Mouse (Mus musculus): ENCODE measurements at regions not wholly inside any gene's neighbourhood (a gene's known extent, or its start where the extent isn't known, plus 50 kb on each side); places are given as distances from the start of the nearest gene placed in this dataset.

DNA sequence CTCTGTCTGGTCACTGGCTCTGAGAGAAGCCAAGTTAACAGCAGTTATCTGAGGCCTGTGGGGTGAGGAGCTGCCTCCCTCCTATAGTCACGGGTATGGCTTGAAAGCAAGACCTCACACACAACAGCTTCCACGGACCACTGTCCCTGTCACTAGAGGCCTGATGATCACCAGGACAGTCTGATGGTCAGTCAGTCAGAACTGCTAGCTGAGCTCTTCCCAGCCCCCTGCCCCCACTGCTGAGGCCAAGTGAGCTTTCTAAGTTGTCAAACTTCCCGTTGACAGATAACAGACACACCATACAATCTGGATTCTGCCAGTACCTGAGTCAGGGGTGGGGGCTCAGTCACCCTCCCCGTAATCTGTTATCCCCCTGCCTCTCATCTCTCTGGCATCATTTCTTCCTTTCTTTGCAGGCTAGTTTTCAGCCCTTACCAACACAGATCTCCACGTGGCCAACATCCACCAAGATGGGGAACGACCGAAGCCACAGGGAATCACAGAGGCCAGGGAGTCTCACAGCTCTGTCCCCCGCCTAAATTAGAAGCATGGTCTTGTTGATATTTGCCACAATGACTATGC lies 96.4 kb upstream of the Klf13 start:
- no peak for DNase-seq (ENCODE audit: extremely low read depth, low read depth, low spot score)
- Histone ChIP-seq H3K27me3 (ENCODE audit: control insufficient read depth, insufficient read depth, low read length) (no peaks in the 10 kb centered on the region), H3K27ac (replicated peaks; ENCODE audit: insufficient read depth, low read depth, low read length) (no peak overlapping the region), H3K4me1 (ENCODE audit: control insufficient read depth, insufficient read depth, low read length) (no peaks in the 10 kb centered on the region), H3K36me3 (ENCODE audit: control insufficient read depth, insufficient read depth, low read length) (no peaks in the 10 kb centered on the region), H3K79me2 (ENCODE audit: control insufficient read depth, insufficient read depth, low read length) (no peaks in the 10 kb centered on the region), H3K4me3 (ENCODE audit: insufficient read depth, low read depth, low read length) (no peak overlapping the region), H3K9ac (ENCODE audit: low read depth, low read length) (no peak overlapping the region)
- no peak for TF ChIP-seq CTCF (IDR thresholded peaks at IDR 0.05; ENCODE audit: low read depth, low read length)
- TF ChIP-seq POLR2A (IDR thresholded peaks at IDR 0.05; ENCODE audit: extremely low read depth, insufficient read depth, low read length): no peak
- WGBS: 84% methylated on average over 8 of the region's 8 CpGs

DNA sequence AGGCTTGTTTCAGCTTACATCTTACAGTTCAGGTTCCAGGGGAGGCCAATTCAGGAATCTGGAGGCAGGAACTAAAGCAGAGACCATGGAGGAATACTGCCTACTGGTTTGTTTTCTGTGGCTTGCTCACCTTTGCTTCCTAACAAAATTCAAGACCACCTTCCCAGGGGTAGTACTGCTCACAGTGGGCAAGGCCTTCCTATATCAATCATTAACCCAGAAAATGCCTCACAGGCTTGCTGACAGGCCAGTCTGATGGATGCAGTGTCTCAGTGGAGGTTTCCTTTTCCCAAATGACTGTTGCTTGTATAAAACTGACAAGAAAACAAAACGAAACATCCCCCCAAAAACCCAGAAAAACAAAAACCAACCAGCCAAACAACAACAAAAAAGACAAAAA lies 95.8 kb upstream of the Klf13 start:
- H3K27ac ChIP-seq (replicated peaks; ENCODE audit: insufficient read depth, low read depth, low read length): no peak overlapping the region
- no peaks in the 10 kb centered on the region for H3K27me3 ChIP-seq (ENCODE audit: control insufficient read depth, insufficient read depth, low read length)
- TF ChIP-seq POLR2A (IDR thresholded peaks at IDR 0.05; ENCODE audit: extremely low read depth, insufficient read depth, low read length) (no peak), CTCF (IDR thresholded peaks at IDR 0.05; ENCODE audit: low read depth, low read length) (no peak)
- no peak overlapping the region for H3K4me3 ChIP-seq (ENCODE audit: insufficient read depth, low read depth, low read length)
- H3K79me2 ChIP-seq (ENCODE audit: control insufficient read depth, insufficient read depth, low read length): no peaks in the 10 kb centered on the region
- WGBS: 73% methylated on average over 1 of the region's 1 CpGs
- no peak overlapping the region for H3K9ac ChIP-seq (ENCODE audit: low read depth, low read length)
- H3K36me3 ChIP-seq (ENCODE audit: control insufficient read depth, insufficient read depth, low read length): no peaks in the 10 kb centered on the region
- H3K4me1 ChIP-seq (ENCODE audit: control insufficient read depth, insufficient read depth, low read length): no peaks in the 10 kb centered on the region
- DNase-seq (ENCODE audit: extremely low read depth, low read depth, low spot score): no peak

DNA sequence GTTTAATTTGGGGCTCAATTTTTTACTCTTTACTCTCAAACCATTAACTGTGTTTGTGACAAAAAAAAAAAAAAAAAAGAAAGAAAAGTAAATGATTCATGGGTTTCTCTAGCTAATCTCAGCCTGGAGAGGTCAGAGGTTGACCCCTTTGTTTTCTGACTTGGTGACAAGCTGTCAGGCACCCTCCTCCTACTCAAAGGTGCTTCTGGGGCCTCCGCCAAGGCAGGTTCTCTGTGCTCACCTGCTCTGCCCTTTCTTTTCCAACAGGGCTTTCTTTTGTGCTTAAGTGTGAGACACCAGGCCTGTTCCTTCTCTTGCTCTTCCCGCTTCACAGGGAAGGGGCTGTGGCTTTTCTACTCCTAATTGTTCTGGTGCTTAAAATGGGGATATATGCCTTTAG lies 94.7 kb upstream of the Klf13 start:
- no peak overlapping the region for H3K4me3 ChIP-seq (ENCODE audit: insufficient read depth, low read depth, low read length)
- no peak overlapping the region for H3K27ac ChIP-seq (replicated peaks; ENCODE audit: insufficient read depth, low read depth, low read length)
- no peaks in the 10 kb centered on the region for H3K27me3 ChIP-seq (ENCODE audit: control insufficient read depth, insufficient read depth, low read length)
- WGBS: 82% methylated on average over 2 of the region's 2 CpGs
- TF ChIP-seq POLR2A (IDR thresholded peaks at IDR 0.05; ENCODE audit: extremely low read depth, insufficient read depth, low read length) (no peak), CTCF (IDR thresholded peaks at IDR 0.05; ENCODE audit: low read depth, low read length) (no peak)
- no peak for DNase-seq (ENCODE audit: extremely low read depth, low read depth, low spot score)
- no peaks in the 10 kb centered on the region for H3K4me1 ChIP-seq (ENCODE audit: control insufficient read depth, insufficient read depth, low read length)
- H3K36me3 ChIP-seq (ENCODE audit: control insufficient read depth, insufficient read depth, low read length): no peaks in the 10 kb centered on the region
- H3K9ac ChIP-seq (ENCODE audit: low read depth, low read length): no peak overlapping the region
- no peaks in the 10 kb centered on the region for H3K79me2 ChIP-seq (ENCODE audit: control insufficient read depth, insufficient read depth, low read length)

DNA sequence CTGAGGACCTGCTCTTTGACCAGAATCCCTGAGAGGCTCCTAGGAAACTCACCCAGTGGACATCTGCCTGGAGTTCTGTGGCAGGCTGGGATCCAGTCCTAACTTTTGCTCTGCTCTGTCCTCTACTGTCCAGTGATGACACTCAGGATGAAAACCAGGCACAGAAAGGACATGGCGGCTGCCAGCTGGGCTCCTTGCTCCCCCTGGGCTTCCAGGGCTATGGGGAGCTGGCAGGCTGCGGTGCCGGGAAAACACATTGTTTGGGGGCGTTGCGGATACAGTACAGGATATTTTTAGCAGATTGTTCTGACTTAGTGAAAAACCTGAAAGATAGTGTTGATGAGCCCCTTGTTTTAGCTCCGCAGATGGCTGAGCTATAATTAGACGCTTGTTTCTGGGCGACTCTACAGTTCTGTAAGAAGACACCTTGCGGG lies 94.2 kb upstream of the Klf13 start:
- no peaks in the 10 kb centered on the region for H3K36me3 ChIP-seq (ENCODE audit: control insufficient read depth, insufficient read depth, low read length)
- no peaks in the 10 kb centered on the region for H3K79me2 ChIP-seq (ENCODE audit: control insufficient read depth, insufficient read depth, low read length)
- no peak for TF ChIP-seq CTCF (IDR thresholded peaks at IDR 0.05; ENCODE audit: low read depth, low read length)
- H3K4me1 ChIP-seq (ENCODE audit: control insufficient read depth, insufficient read depth, low read length): no peaks in the 10 kb centered on the region
- 40% methylated on average over 9 of the region's 9 CpGs for WGBS
- no peak overlapping the region for H3K27ac ChIP-seq (replicated peaks; ENCODE audit: insufficient read depth, low read depth, low read length)
- no peaks in the 10 kb centered on the region for H3K27me3 ChIP-seq (ENCODE audit: control insufficient read depth, insufficient read depth, low read length)
- no peak overlapping the region for H3K9ac ChIP-seq (ENCODE audit: low read depth, low read length)
- no peak for DNase-seq (ENCODE audit: extremely low read depth, low read depth, low spot score)
- no peak overlapping the region for H3K4me3 ChIP-seq (ENCODE audit: insufficient read depth, low read depth, low read length)

DNA sequence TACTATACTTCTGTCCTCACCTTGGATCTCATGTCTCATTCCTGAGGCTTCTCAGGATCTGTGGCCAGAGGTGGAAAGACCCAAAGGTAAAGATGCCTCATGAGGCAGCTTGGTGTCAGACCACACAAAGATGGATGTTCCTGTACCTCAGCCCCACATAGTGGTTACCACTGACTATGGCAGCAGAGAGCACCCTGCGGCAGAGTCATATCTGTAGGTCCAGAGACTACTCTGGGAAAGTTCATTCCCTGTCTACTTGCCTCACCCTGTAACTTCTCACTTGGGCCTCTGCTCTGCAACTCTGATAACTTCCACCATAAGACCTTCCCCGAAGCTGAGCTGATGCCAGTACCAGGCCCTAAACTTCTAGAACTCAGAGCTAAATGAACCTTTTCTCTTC lies 91.9 kb upstream of the Klf13 start:
- Histone ChIP-seq H3K4me3 (ENCODE audit: insufficient read depth, low read depth, low read length) (no peak overlapping the region), H3K79me2 (ENCODE audit: control insufficient read depth, insufficient read depth, low read length) (no peaks in the 10 kb centered on the region), H3K27ac (replicated peaks; ENCODE audit: insufficient read depth, low read depth, low read length) (no peak overlapping the region), H3K36me3 (ENCODE audit: control insufficient read depth, insufficient read depth, low read length) (no peaks in the 10 kb centered on the region), H3K4me1 (ENCODE audit: control insufficient read depth, insufficient read depth, low read length) (no peaks in the 10 kb centered on the region), H3K9ac (ENCODE audit: low read depth, low read length) (no peak overlapping the region), H3K27me3 (ENCODE audit: control insufficient read depth, insufficient read depth, low read length) (no peaks in the 10 kb centered on the region)
- DNase-seq (ENCODE audit: extremely low read depth, low read depth, low spot score): no peak
- no peak for TF ChIP-seq POLR2A (IDR thresholded peaks at IDR 0.05; ENCODE audit: extremely low read depth, insufficient read depth, low read length)
- TF ChIP-seq CTCF (IDR thresholded peaks at IDR 0.05; ENCODE audit: low read depth, low read length): no peak
- WGBS: 91% methylated on average over 2 of the region's 2 CpGs

DNA sequence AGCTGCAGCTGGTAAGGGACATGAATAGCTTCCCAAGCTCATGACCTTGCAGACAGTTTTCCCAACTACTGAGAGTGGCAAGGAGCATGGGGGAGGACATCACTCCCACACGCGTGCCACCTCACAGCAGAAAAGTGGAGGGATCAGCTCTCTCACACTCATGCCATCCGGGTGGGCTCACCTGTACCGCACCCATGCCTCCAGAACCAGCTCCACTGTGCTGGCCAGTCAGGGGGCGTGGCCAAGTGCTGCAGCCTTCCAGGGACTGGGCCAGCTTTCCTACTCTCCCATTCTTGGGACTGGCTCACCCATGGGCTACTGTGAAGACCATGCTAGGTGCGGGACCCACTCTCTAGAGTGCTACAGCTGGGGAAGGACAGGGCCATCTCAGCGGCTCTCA lies 88.4 kb upstream of the Klf13 start:
- Histone ChIP-seq H3K4me1 (ENCODE audit: control insufficient read depth, insufficient read depth, low read length) (no peaks in the 10 kb centered on the region), H3K79me2 (ENCODE audit: control insufficient read depth, insufficient read depth, low read length) (no peaks in the 10 kb centered on the region), H3K27me3 (ENCODE audit: control insufficient read depth, insufficient read depth, low read length) (no peaks in the 10 kb centered on the region), H3K36me3 (ENCODE audit: control insufficient read depth, insufficient read depth, low read length) (no peaks in the 10 kb centered on the region), H3K4me3 (ENCODE audit: insufficient read depth, low read depth, low read length) (no peak overlapping the region), H3K9ac (ENCODE audit: low read depth, low read length) (no peak overlapping the region), H3K27ac (replicated peaks; ENCODE audit: insufficient read depth, low read depth, low read length) (no peak overlapping the region)
- DNase-seq (ENCODE audit: extremely low read depth, low read depth, low spot score): no peak
- 83% methylated on average over 7 of the region's 7 CpGs for WGBS
- TF ChIP-seq POLR2A (IDR thresholded peaks at IDR 0.05; ENCODE audit: extremely low read depth, insufficient read depth, low read length): no peak
- TF ChIP-seq CTCF (IDR thresholded peaks at IDR 0.05; ENCODE audit: low read depth, low read length): no peak

All from liver, adult 2 months (tissue).